Mouse (Mus musculus): Measurements from ENCODE around the gene Col8a2.

Gene Col8a2

GRCm38 (mm10) chr4:126286492-126286891 lies at the start of gene Col8a2:
Gene Col8a2 (plus strand): TSS chr4:126286793.
- in situ Hi-C loops (cut with MboI, MseI) = no loop called here

DNA sequence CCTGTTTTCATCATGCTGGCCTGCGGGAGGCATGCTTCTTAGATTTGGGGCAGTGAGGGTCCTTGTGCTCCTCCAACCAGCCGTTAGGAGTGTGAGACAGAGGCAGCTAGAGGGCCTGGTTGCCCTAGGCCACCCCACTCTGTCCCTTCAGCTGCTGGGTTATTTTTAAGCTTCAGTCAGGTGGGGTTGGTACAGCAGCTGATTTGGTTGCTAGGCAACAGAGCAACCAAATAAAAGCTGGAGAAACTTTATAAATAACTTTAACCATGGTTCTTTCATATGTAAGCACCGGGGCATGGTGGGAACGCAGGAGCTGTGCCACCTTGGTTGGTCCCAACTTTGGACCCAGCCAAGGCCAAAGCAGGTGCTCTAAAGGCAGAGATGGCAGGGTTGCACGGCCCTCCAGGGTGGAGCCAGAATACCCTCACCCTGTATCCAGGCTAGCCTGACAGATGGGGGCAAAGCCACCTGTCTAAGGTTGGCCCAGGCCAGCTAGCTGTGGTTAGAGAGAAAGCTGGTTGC lies 48.8 kb upstream of the Col8a2 start:
- in situ Hi-C loops (cut with MboI, MseI) = no loop called here

DNA sequence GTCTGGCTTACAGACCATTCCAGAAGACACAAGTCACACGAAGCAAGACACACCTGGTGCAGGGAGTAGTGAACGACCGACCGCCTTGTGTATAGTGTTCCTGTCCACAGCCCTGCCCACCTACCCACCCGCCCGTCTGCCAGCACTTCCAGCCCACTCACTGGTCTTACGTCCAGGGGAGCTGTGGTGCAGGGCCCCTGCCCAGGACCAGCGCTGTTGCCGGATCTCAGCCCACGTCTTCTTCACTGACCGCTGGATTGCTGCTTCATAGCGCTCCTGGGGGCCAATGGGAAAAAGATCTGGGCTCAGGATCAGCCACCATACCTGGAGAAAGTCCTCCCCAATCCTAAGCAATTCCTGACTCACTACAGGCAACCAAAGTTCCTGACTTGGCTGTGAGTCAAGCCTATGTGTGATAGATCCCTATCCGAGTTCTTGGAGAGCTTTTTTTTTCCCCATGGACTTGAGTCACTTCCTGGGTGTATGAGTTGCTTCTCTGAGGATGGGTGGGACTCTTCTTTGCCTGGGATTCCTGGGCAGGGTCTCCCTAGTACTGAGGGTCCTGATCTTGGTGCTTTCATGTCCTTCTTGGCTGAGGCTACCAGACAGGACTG lies 46.6 kb upstream of the Col8a2 start:
- in situ Hi-C loops (cut with MboI, MseI) = no loop called here

DNA sequence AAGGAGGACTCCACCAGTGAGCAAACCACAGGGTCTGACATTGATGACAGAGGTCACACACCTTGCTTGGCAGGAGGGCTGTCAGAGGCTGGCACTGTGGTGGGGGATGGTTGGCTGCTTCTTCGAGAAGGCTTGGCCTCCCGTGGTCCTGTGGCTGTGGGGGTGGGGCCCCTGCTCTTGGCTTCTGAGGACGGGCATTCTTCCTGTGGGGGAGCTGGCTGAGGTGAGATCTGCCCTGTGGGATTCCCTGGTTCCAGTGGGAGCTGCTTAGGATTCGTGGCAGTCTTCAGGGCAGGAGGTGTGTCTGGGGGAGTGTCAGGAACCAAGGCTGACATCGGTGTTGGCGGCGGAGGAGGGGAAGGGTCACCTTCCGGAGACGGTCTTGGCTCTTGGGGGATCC lies 44.6 kb upstream of the Col8a2 start:
- in situ Hi-C loops (cut with MboI, MseI) = no loop called here

- in situ Hi-C loops (cut with MboI, MseI) = no loop called here
These were observed 44.1 kb upstream of the Col8a2 start for GRCm38 (mm10) chr4:126242510-126242909.

- in situ Hi-C loops (cut with MboI, MseI) = no loop called here
These were observed 40.2 kb upstream of the Col8a2 start for GRCm38 (mm10) chr4:126246202-126246889.

GRCm38 (mm10) chr4:126248261-126248868 lies 38.2 kb upstream of the Col8a2 start:
- in situ Hi-C loops (cut with MboI, MseI) = no loop called here

DNA sequence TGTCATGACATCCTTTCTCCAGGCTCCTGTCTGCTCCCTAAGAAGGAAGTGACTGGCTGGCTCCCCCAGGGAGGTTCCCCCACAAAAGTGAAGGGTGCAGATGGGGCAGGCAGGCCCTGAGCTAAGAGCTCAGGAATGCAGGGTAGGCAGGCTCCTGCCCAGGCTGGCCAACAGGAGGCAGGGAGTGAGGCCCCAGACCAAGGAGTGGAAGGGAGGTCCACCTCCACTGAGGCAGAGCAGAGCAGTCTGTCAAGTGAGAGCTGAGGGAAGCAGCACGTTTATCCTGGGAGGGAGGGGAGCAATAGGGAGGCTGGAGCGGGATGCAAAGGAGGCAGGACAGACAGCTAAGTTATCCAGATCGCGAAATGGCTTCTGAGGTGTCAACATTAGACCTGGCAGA lies 35.9 kb upstream of the Col8a2 start:
- in situ Hi-C loops (cut with MboI, MseI) = no loop called here

GRCm38 (mm10) chr4:126251655-126252254 lies 34.8 kb upstream of the Col8a2 start:
- in situ Hi-C loops (cut with MboI, MseI) = no loop called here

GRCm38 (mm10) chr4:126252411-126253237 lies 34.0 kb upstream of the Col8a2 start:
- in situ Hi-C loops (cut with MboI, MseI) = no loop called here

- in situ Hi-C loops (cut with MboI, MseI) = no loop called here
These were observed 32.8 kb upstream of the Col8a2 start for GRCm38 (mm10) chr4:126253637-126254272.

DNA sequence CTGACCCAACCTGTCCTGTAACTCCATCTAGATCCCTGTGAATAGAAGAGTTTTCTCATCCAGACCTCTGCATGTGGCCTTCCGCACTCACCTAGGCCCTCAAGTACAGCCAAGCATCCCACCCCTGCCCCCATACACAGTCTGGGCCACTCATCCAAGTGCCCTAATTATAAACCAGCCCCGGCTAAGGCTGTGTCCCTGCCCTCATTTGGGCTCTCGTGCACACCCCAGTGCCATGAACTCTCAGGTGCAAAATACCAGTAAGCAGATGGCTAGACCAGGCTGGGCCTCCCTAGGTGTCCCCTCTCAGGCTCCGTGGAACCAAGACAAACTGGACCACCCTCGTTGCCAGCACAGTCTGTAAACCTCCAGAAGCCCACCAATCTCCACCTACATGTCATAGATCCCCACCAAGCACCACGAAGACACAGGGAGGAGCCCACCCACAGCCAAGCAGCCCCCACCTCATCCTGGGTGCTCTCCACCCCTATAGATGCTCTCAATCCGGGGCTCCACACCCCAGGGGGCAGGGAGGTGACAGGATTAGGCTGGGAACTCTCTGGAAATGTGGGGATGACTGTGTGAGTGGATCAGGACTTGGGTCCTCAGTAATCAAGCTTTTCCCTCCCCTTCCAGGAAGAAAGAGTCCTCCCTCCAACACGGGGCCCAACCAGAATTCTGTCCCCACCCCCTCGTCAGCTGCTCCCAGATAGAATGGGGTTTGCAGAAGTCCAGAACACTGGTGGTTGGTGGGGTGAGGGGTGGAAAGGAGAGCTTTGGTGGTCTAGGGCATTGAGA lies 32.1 kb upstream of the Col8a2 start:
- in situ Hi-C loops (cut with MboI, MseI) = no loop called here

- in situ Hi-C loops (cut with MboI, MseI) = no loop called here
These were observed 31.2 kb upstream of the Col8a2 start for GRCm38 (mm10) chr4:126255113-126256001.

GRCm38 (mm10) chr4:126256131-126256791 lies 30.3 kb upstream of the Col8a2 start, which contains the start of gene Map7d1:
Gene Map7d1 (minus strand): TSS chr4:126256343.
- in situ Hi-C loops (cut with MboI, MseI) = no loop called here

DNA sequence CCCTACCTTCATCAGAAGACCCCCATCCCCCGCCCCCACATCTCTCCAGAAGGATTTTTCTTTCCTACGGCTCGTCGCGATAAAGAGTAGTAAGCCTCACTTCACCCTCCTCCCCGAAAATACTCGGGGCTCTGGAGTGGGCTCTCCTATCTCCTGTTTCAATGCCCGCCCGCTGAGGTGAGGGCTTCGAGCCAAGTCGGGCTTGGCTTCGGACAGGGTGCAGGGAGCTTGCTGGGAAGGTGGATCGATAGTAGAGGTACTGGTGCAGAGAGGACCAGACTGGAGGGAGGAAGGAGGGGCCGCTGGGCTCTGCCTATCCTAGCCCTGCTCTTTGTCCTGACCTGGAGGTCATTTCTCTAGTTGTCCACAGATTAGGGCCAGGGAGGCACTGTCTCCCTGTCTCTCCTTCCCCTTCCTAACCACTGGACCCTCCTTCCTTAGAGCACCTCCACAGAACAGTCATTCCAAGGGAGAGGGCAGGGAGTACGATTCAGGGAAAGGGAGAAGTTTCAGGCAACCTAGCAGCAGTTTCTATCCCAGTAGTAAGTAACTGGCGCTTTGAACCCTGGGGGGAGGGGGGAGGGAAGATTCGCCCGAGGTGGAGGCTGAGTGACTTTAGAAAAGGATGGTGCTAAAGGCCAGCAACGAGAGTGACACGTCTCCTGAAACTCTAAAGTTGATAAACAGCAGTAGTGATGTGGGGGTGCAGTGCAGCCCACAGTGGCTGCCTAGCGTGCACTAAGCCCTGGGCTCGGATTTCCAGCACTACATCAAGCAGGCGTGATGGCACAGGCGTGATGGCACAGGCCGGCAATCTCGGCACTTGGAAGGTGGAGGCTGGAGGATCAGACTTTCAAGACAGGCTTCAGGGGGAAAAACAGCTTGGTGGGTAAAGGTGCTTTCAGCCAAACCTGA lies 29.4 kb upstream of the Col8a2 start:
- in situ Hi-C loops (cut with MboI, MseI) = no loop called here

DNA sequence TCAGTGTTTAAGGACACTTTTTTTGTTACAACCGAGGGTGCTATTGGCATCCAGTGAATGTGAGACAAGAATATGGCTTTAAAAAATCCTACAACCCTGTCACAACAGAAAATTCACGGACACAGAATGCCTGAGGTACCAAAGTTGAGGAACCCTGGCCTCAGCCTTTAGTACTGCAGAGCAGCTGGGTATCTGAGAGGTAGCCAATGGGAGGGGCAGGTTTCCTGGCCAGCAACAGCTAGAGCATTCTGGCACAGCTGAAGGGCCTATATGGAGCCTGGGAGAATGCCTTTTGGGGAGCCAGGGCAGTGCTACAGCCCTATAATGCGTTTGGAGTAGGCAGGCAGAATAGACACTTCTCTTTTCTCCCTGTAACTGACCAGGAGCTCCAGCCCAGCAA lies 27.5 kb upstream of the Col8a2 start:
- in situ Hi-C loops (cut with MboI, MseI) = no loop called here

GRCm38 (mm10) chr4:126259523-126260160 lies 27.0 kb upstream of the Col8a2 start:
- in situ Hi-C loops (cut with MboI, MseI) = loop anchor here (5.0 kb wide), 1 partner anchor 32 kb away; no protein-coding TSS in a partner anchor

Measured in T-helper 1 cell (primary cell).